In the genomic region with DNA sequence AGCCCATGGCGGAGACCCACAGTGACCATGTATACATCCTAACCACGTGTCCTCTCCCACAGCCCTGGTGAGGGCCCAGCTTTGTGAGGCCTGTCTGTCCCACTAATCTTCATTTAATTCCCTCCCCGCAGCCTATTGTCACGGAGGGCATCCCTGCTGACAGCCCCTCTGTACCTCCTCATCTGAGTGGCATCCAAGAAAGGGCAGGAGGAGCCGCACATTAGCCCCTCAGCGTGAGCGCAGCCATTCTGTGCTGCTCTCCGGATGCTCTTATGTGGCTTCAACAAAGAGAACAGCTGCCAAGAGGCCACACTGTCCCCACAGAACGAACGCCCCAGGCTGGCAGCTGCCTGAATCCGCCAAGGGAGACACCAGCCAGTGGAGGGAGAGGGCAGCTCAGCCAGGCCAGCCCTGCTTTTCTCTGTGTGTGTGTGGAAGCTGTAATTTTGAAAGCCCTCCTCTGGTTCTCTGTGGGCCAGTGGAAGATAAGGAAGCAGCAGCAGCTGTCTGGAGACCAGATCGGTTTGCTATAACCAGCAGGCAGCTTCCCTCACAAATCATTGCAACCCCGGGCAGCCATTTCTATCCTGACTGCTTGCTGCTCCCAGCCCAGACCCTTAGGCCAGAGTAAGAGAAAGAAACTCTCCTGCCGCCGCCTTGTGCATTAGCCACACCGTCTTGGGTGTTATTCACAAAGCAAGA, we compare ENCODE assay signal across 10 mouse cellular contexts.
DNase-seq lines count a peak whose midpoint lies in the region; ATAC-seq and TF ChIP-seq lines count a peak whose summit lies in the region.
"Had no signal": no experiment of that assay in that cellular context is flagged by ENCODE, and none has a peak within 500 bp of the region (broad histone marks: within the 10 kb centered on the region; RNA-seq: fewer than 3 reads in every experiment).

No protein-coding gene starts in this region.

- 59% methylated on average over 16 of the region's 16 CpGs for WGBS in kidney, embryonic 16.5 days
- 21% methylated on average over 16 of the region's 16 CpGs for WGBS in forebrain, embryonic 10.5 days

- no peaks in the 10 kb centered on the region for H3K27me3 ChIP-seq in kidney, embryonic 16.5 days (ENCODE audit: insufficient read depth, low read length)
- peaks cover 77% of the 10 kb centered on the region for H3K27me3 ChIP-seq in forebrain, embryonic 10.5 days (ENCODE audit: poor library complexity, severe bottlenecking)

- H3K36me3 ChIP-seq in kidney, embryonic 16.5 days (ENCODE audit: insufficient read depth, low read length) = peaks cover 7% of the 10 kb centered on the region
- H3K36me3 ChIP-seq in forebrain, embryonic 10.5 days (replicated peaks) = peaks cover 32% of the 10 kb centered on the region

- DNase-seq in kidney, adult 18-20 months = no peak
- peak; percentile 72 for DNase-seq in forebrain, embryonic 10.5 days (ENCODE audit: extremely low spot score, low spot score)
- DNase-seq in mesoderm, embryonic 11.5 days (ENCODE audit: low read depth, low spot score) = peak; percentile 80
- peak; percentile 51 to 60 for DNase-seq in thymus, postnatal 10 days (ENCODE audit: low spot score in 2 of 2)
- DNase-seq in cerebellum, adult 11 months = no peak
- no peak for DNase-seq in gastrocnemius, adult 2 months
- DNase-seq in cerebellum, adult 9-11 months = no peak
- DNase-seq: cerebellum, postnatal 25 days; right cerebral cortex, postnatal 14 days had no signal

- intact Hi-C loops in gastrocnemius, adult 2 months (cut with DNase I) = no loop called here

- peaks cover 53% of the 10 kb centered on the region for H3K4me1 ChIP-seq in kidney, embryonic 16.5 days (ENCODE audit: insufficient read depth, low read length)
- peaks cover 73% of the 10 kb centered on the region for H3K4me1 ChIP-seq in forebrain, embryonic 10.5 days

- no peak overlapping the region for H3K4me3 ChIP-seq in kidney, embryonic 16.5 days (ENCODE audit: low read length)
- peak overlapping the region; percentile 19; the same call in 1 of the 2 replicates for H3K4me3 ChIP-seq in forebrain, embryonic 10.5 days
- no peak overlapping the region for H3K4me3 ChIP-seq in gastrocnemius, adult 2 months

- no peaks in the 10 kb centered on the region for H3K9me3 ChIP-seq in kidney, embryonic 16.5 days (ENCODE audit: low read length)
- H3K9me3 ChIP-seq in forebrain, embryonic 10.5 days = 0 out of 2 replicates have a peak, but pooled peaks cover 3% of the 10 kb centered on the region

- no peak for ATAC-seq in kidney, embryonic 16.5 days (ENCODE audit: low FRiP score, low TSS enrichment)

- peak overlapping the region; percentile 35; the same call in 1 of the 2 replicates for H3K27ac ChIP-seq in kidney, embryonic 16.5 days (ENCODE audit: low read length)
- H3K27ac ChIP-seq in forebrain, embryonic 10.5 days = peak overlapping the region; percentile 85
- H3K27ac ChIP-seq in gastrocnemius, adult 2 months = no peak overlapping the region

- H3K4me2 ChIP-seq in kidney, embryonic 16.5 days (replicated peaks; ENCODE audit: low read depth, low read length) = no peak overlapping the region

- no peak for TF ChIP-seq CTCF in gastrocnemius, adult 2 months (IDR thresholded peaks at IDR 0.05)

- H3K9ac ChIP-seq in kidney, embryonic 16.5 days (replicated peaks; ENCODE audit: low read length) = 0 out of 2 replicates have a peak overlapping the region, but pooled peaks have one; percentile 37

Comparison
In these comparisons a context has a peak if more than half of its experiments do, and no peak if none do; other contexts are left out.
1. DNase-seq: peak in forebrain, embryonic 10.5 days (single experiment), mesoderm, embryonic 11.5 days (single experiment) and thymus, postnatal 10 days (2 of 2); none in kidney, adult 18-20 months (single experiment), cerebellum, adult 11 months (single experiment), gastrocnemius, adult 2 months (single experiment) and cerebellum, adult 9-11 months (single experiment).